Mouse (Mus musculus) megakaryocyte, embryonic 14.5 days (primary cell): ENCODE results near the gene Ankrd65. TPM values are rescaled to one million over a fixed set of nuclear protein-coding genes. Genes with fewer than 3 reads are reported as not detected.

Experiments
- H3K27me3 ChIP-seq: replicated peaks from 2 replicates; pipeline ENCODE3; 2012; ENCODE audit warnings: inconsistent platforms
- H3K36me3 ChIP-seq: replicated peaks from 2 replicates; pipeline ENCODE3; 2012; ENCODE audit warnings: low read length, inconsistent platforms, mixed read lengths
- H3K4me1 ChIP-seq: 2 replicates; pipeline ENCODE4 v1.6.1; 2012; ENCODE audit warnings: inconsistent platforms
- H3K4me3 ChIP-seq: replicated peaks from 2 replicates; pipeline ENCODE3; 2012; ENCODE audit warnings: moderate library complexity, mild to moderate bottlenecking, inconsistent platforms
- H3K9me3 ChIP-seq: 2 replicates; pipeline ENCODE4 v1.6.1; 2012; ENCODE audit warnings: inconsistent platforms
- FLI1 ChIP-seq: IDR thresholded peaks from 2 replicates; pipeline ENCODE4 v1.6.1; 2012; ENCODE audit warnings: low read length, inconsistent platforms, mixed read lengths
- GATA1 ChIP-seq: IDR thresholded peaks from 3 replicates; pipeline ENCODE4 v1.6.1; 2012; ENCODE audit warnings: mixed read lengths, low read length, inconsistent platforms, borderline replicate concordance
- polyA plus RNA-seq: library from polyadenylated mRNA; stranded (reverse); fragments of >175 nt; gene quantifications from 2 replicates; pipeline ENCODE4 v1.2.3, GENCODE M21; 2012; ENCODE audit warnings: low replicate concordance; ENCODE audit not compliant: insufficient read depth

Gene Ankrd65
- polyA plus RNA-seq, 1 experiment = not detected

DNA sequence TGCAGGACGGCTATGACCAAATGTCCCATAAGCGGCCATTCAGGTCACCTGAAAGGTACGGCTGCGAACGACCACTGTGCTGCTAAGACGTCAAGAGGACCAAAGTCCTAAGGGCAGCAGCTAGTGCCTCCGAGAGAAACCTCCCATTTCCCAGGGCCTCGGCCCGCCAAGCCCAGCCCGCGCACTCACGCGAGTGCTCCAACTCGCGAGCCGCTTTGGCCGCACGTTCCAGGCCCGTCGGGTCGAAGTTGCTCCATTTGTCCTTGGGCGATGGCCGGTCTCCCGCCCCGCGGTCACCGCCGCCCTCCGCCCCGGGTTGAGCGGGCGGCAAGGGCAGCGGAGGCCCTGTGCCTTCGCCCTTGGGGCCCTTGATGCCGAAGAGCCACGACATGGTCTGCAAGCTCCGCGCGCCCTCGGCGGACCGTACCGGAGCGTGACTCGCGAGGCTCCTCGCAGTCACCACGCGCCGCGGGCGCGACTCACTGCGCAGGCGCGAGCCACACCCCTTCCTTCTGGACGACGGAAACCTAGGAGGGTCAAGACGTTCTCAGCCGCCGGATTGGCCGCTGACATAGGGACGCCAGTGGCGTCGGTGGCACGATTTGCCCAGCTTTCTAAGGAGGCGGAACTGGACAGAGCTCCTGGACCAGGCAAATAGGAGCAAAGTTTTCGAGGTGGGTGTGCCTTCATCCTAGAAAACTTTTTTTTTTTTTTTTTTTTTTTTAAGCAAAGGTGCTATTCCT lies 29.5 kb upstream of the Ankrd65 start, which contains the start of gene Atad3a:
TSS of gene Atad3a (minus strand) at position 481 of the 743 bp plus-strand sequence.
- peak within 1 kb of the TSS; percentile 93 for H3K4me3 ChIP-seq
- peaks cover 29% of the 10 kb centered on the region for H3K36me3 ChIP-seq
- TF ChIP-seq FLI1 = no peak
- TF ChIP-seq GATA1 = no peak
- no peaks in the 10 kb centered on the region for H3K27me3 ChIP-seq
- H3K4me1 ChIP-seq = peaks cover 45% of the 10 kb centered on the region
- H3K9me3 ChIP-seq = no peaks in the 10 kb centered on the region

DNA sequence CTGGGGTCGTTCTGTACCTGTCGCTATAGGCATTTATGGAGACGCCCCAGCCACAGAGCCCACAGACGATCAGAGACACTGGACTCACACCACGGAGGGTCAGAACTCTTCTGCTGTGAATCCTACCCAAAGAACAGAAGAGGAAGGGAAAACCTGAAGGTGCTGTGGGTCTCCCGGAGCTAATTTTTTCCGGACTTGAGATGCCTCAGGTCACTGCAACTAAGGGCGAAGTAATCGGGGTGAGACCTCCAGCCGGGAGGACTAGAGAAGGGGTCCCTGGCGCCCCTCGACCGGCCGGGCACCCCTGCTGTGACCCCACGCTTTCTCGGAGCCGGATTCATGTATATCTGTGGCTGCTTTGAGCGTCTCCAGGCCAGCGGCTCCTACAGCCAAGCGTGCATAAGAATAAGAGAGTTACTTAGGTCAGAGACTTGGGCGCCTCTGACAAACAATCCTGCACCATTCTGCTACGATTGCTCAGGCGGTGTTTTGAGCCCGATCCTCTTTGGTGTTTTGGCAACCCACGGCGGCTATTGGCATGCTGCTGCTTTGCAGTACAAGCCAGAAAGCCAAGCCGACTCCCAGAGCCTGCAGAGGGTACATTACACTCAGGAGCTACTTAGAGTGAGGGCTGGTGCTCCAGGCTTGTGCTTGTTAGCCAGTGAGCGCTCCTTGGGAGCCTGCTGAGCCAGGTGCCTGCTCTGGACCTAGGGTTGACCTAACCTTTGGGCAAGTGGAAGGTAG lies 28.7 kb upstream of the Ankrd65 start:
- peaks cover 22% of the 10 kb centered on the region for H3K36me3 ChIP-seq
- H3K4me3 ChIP-seq = peak overlapping the region; percentile 93
- no peaks in the 10 kb centered on the region for H3K9me3 ChIP-seq
- TF ChIP-seq FLI1 = no peak
- TF ChIP-seq GATA1 = no peak
- H3K4me1 ChIP-seq = peaks cover 47% of the 10 kb centered on the region
- H3K27me3 ChIP-seq = no peaks in the 10 kb centered on the region

DNA sequence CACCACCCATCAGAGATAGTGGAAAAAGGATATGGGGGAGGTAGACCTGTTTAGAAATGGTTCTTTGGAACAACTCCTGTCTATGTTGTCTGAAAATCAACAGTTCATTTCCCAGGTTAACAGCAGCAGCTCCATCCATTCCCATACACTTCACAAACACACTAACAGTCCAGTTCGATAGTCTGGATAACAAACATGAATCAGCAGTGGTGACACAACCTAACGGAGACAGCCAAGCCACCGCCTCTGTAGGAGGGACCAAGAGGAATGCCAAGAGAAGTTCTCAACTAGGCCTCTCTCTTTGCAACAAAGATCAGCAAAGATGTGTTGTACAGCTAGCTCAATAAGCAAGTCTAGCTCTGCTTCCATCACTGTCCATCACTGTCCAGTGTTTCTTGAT lies 27.9 kb upstream of the Ankrd65 start:
- Histone ChIP-seq H3K36me3 (peaks cover 14% of the 10 kb centered on the region), H3K9me3 (no peaks in the 10 kb centered on the region), H3K4me1 (peaks cover 48% of the 10 kb centered on the region), H3K4me3 (peak overlapping the region; percentile 60), H3K27me3 (no peaks in the 10 kb centered on the region)
- TF ChIP-seq FLI1 = no peak
- no peak for TF ChIP-seq GATA1

DNA sequence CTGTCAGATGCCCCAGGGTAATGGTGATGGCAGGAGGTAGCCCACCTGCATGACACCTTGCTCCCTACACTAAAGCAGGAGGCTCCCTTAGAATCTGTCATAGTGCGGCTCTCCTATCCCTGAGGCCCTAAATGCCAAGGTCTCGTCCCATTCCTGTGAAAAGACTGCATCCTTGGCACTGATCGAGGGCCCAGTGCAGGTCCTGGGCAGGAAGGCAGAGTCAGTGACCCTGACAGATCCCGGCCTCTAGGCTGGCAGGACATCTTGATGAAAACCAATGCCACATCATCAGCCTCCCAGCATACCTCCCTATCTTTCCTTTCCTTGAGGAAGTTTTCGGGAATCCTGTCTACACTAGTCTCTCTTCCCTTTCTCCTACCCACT lies 20.8 kb upstream of the Ankrd65 start:
- peak overlapping the region; percentile 93 for H3K4me3 ChIP-seq
- peaks cover 2% of the 10 kb centered on the region for H3K36me3 ChIP-seq
- TF ChIP-seq GATA1 (no peak), FLI1 (no peak)
- peaks cover 57% of the 10 kb centered on the region for H3K4me1 ChIP-seq
- H3K9me3 ChIP-seq = no peaks in the 10 kb centered on the region
- peaks cover 34% of the 10 kb centered on the region for H3K27me3 ChIP-seq

DNA sequence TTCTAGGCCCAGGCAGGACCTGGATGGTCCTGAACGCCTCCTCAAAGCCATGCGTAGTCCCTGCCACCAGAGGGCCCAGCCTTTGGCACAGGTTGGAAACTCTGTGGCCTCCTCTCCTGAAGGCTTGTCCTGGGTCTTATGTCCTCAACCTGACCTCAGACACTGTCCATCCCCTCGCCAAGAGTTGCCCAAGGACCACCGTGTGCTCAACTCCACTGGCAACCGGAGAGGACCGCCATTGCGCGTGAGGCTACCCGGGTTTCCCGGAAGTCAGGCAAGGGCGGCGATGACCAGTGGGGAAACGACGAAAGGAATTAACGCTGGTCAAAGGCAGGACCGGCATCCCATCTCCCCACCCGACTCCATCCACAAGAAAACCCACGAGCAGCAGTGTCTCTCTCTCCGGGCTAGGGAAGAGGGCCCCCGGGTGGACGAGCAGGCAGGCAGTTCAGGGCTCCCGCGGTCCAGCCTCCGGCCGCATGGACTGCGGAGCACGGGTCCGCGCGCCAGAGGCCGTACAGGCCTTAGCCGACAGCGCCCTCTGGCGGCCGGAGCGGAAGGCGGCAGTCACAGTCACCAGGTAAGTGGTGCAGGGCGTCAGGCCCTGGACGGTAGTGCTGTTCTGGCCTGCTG lies 20.2 kb upstream of the Ankrd65 start:
- Histone ChIP-seq H3K27me3 (peaks cover 36% of the 10 kb centered on the region), H3K36me3 (peaks cover 2% of the 10 kb centered on the region), H3K4me3 (peak overlapping the region; percentile 93), H3K9me3 (no peaks in the 10 kb centered on the region), H3K4me1 (peaks cover 62% of the 10 kb centered on the region)
- TF ChIP-seq FLI1 (no peak), GATA1 (no peak)

DNA sequence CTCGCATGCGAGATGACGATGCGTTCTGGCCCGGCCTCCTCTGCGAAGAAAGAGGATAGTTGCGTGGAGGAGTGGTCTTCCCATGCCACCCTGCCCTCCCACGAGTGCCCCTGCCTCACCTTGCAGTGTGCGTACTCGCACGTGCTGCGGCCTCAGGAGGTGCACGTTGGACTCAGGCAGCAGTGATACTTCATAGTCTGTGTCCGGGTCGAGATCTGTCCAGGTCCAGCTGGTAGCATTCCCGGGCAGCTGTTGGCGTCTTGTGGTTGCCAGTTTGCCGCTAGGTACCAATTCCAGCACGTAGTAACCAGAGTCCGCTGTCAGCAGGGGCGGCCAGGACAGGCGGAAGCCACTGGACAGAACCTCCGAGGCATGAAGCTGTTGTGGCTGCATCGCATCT lies 19.6 kb upstream of the Ankrd65 start:
- H3K9me3 ChIP-seq = no peaks in the 10 kb centered on the region
- peaks cover 68% of the 10 kb centered on the region for H3K4me1 ChIP-seq
- TF ChIP-seq GATA1 (no peak), FLI1 (no peak)
- H3K36me3 ChIP-seq = peaks cover 2% of the 10 kb centered on the region
- peaks cover 42% of the 10 kb centered on the region for H3K27me3 ChIP-seq
- H3K4me3 ChIP-seq = peak overlapping the region; percentile 93

DNA sequence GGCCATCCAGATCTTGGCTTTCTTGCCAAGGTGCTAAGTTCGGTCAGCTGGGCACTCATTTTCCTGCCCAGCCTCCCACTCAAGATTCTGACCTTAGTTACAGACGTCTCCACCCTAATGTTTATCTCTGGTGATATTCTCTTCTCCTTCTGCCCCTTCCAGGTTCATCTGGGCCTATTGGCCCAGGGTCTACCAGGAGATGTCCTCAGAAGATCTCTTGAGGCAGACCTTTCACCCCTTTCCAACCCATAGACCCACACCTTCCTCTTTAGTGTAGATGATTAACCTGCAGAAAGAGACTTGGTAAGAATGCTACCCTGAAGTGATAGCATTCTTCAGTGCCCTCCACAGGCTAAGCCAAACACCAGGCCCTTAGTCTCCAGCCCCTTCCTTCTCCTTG lies 18.5 kb upstream of the Ankrd65 start:
- Histone ChIP-seq H3K36me3 (peaks cover 2% of the 10 kb centered on the region), H3K9me3 (no peaks in the 10 kb centered on the region), H3K27me3 (peaks cover 49% of the 10 kb centered on the region), H3K4me1 (peaks cover 75% of the 10 kb centered on the region), H3K4me3 (no peak overlapping the region)
- no peak for TF ChIP-seq FLI1
- no peak for TF ChIP-seq GATA1

DNA sequence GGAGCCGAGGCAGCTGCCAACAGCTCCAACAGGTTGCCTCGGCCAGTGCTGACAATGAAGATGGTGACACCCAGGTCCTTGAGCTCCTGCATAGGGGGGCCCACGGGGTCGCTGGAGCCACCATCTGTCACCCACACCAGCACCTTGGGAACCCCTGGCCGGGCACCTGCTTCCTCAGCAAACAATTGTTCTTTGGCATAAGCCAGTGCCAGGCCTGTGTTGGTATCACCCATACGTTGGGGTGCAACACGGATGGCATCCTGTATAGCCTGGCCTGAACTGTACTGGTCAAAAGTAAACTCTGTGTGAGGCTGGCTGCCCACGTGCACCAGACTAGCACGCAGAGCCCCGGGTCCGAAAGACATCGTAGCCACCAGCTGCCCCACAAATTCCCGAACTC lies 17.5 kb upstream of the Ankrd65 start:
- no peak for TF ChIP-seq GATA1
- Histone ChIP-seq H3K27me3 (peaks cover 50% of the 10 kb centered on the region), H3K9me3 (no peaks in the 10 kb centered on the region), H3K4me3 (peak overlapping the region; percentile 31), H3K4me1 (peaks cover 75% of the 10 kb centered on the region), H3K36me3 (peaks cover 2% of the 10 kb centered on the region)

DNA sequence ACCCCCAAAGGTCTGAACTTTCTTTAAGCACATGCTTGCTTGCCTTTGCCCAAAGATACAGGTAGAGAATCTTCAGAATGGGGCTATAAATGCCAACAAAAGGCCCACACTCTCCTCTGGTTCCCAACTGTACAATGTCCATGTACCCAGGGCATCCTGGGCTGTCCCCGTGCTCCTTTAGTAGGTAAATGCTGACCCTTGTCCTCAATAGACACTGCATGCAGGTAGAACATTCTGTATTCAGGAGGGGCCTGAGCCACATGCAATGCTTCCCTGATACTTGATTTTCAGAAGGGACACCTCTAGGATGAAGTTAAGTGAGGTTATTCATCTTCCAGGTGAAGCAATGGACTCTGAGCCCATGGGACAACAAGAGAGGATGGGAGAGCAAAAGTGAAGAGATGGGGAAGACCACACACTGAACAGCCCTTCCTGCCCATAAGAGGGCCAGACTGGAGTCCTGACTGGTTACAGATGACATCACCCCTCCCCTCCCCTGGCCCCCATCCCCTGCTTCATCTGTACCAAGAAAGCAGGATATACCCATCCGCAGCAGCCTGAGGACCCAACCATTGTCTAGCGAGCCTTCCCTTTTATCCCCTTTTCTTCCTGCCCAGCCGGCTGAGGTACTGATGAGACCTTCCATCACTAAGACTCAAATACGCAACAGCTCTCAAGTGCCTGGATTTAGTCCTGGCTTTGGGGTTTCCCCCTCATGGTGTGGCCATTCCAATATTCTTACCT lies 16.7 kb upstream of the Ankrd65 start:
- H3K9me3 ChIP-seq = no peaks in the 10 kb centered on the region
- no peak for TF ChIP-seq FLI1
- no peak for TF ChIP-seq GATA1
- no peaks in the 10 kb centered on the region for H3K36me3 ChIP-seq
- H3K4me1 ChIP-seq = peaks cover 72% of the 10 kb centered on the region
- peak overlapping the region; percentile 92 for H3K4me3 ChIP-seq
- H3K27me3 ChIP-seq = peaks cover 50% of the 10 kb centered on the region
